Mouse (Mus musculus): ENCODE results near the gene Olfm4. TPM values are rescaled to one million over a fixed set of nuclear protein-coding genes. Genes with fewer than 3 reads are reported as not detected.

Olfm4 gene
- polyA plus RNA-seq (2015; fragmentation: Illumina TruSeq; extraction: RNeasy Lipid Tissue Mini Kit (QIAGEN cat#74804); ENCODE audit: insufficient read depth, low read depth, low replicate concordance), result 3.0 TPM

DNA sequence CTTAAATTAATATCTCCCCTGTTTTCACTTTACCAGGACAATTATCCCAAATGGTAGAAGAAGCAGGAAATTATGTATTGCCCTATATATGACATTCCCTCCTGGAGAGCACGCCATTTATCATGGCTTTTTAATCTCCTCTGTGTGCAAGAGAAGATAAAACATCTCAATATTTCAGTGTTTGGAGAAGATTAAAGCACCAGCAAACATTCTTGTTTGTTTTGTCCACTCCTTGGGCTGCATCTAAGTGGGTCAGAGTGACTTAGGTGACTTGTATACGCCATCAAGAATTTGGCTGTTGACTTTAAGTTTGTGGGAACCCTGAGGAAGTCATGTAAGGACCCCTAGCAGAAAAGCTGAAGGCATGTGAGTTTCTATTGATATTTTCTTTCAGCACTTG lies at the start of gene Olfm4:
Gene Olfm4, plus strand, starts transcription at position 301 of the 400 bp plus-strand sequence.

Other genes with a start within 250 kb of the Olfm4 start
- gene Pcdh8, start 212.8 kb upstream of the Olfm4 start, polyA plus RNA-seq (2015; fragmentation: Illumina TruSeq; extraction: RNeasy Lipid Tissue Mini Kit (QIAGEN cat#74804); ENCODE audit: insufficient read depth, low read depth, low replicate concordance), result not detected